Mouse (Mus musculus): ENCODE data around the gene Dmp1. TPM values are rescaled to one million over a fixed set of nuclear protein-coding genes. Genes with fewer than 3 reads are reported as not detected.

Dmp1 gene
- total RNA-seq (2021): not detected in 2 replicates
- long read RNA-seq, experiment 1: 0 reads
- long read RNA-seq, experiment 2: 0 reads

DNA sequence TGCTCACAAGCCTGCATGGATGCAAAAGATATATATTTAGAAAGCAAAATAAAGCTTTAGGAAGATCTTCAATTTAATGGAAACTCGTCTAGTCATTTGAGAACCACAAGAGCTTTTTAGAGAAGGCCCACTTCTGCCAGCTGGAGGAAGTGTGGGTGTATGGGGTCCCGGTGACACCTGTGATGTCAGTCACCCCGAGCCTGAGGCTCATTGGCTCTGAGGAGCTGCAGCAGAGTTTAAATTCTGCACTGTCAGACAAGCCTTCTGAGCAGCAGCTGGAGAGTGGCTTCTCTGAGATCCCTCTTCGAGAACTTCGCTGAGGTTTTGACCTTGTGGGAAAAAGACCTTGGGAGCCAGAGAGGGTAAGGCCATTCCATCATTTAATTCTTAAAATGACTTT is at the start of gene Dmp1:
Dmp1 (plus strand) TSS at position 263 of the 400 bp plus-strand sequence.
- DNase-seq: no peak

DNA sequence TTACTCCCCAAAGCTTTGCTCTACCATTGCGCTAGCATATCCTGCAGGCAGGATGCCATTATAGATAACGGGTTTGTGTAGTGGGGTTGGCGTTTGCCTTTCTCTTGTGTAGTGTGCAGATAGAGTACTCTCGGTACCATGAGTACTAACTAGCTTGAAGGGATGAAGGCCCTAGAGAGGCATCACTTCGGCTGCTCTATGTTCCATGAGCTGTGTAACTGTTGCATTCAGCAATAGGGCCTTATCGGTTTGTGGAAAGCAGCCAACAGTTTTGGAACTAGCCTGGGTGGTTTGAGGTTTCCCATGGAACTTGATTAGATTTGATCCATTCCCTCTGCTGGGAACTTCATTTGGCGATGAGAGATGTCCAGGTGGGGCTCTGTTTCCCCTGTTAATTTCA is 44.7 kb upstream of the Dmp1 start:
- no peak for DNase-seq

DNA sequence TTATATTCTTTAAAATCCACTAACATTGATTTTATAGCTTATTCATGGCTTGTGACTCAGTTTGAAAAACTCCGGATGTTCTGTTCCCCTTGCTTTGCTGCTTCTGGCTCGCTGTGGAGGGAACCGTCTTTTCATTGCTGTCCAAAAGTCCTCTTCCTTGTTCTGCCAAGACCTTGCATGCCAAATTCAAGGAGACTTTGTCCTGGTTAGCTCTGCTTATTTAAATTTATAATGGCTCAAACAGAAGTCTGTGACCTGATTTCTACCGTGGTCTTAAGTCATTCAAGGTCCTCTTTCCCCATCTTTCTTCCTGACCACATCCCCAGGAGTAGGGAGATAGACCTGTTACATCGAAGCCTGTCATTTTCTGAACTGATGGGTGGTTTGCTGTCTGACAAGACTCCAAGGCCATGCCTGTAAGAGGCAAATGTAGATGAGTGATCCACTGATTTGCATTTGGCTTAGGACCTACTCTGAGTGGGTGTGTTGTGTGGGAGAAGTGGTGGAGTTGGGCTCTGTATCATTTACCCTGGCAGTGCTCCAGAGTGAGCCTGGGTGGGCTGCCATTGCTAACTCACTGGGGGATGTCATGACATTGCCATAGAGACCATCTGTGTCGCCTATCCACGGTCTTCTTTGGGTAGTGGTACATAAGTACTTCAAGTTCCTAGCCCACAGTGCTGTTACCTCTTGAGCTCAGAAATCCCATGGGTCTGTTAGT is 43.9 kb upstream of the Dmp1 start:
- DNase-seq: peak; percentile 62

DNA sequence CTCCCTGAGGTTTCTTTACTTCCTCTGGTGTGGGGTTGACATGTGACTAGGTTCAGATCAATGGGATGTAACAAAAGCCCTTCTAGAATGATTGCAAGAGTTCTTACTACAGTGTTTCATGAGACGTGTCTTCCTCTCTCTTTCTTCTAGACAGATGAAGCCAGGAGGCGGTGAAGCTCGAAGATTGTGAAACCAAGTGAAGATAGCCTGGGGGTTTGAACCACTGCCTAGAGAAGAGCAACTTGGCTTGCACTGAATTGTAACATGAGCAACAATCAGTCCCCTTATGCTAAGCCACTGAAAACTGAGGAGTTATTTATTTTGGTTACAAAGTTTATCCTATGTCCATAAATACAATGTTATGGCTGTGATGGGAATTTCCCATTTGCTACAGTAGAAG is 41.8 kb upstream of the Dmp1 start:
- DNase-seq: no peak

DNA sequence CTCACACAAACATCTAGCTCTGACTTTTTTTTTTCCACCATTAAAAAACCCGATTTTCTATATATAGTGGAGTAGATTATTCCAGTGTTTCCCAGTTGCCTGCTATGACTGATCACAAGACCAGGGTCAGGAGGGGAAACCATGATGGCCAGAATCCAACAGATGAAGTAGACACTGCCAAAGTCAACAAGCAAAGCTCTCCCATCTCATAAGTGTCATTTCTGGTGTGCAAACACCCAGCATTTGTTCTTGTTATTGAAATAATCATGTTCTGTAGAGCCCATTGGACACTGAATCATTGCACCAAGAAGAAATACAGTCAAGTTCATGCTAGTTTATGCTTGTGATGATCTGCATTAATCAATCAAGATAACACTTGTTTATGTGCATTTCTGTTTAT is 41.0 kb upstream of the Dmp1 start:
- DNase-seq: peak; percentile 30

DNA sequence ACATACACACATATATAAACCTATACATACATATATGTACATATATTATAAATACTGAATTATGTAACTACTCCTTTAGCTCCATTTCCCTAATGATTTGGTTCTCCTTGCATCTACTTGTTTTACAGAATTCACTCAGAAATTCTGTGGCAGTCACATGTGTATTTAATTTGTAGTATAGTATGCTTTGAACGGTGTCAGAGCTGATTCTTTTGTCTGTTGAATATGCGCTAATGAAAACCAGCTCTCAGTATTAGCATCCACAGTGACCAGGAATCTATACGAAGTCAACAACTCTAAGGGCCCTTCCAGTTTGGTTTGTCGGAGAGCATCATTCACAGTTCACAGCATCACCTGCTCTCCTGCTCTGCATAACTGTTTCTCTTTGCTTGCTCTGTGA is 38.9 kb upstream of the Dmp1 start:
- DNase-seq: no peak

DNA sequence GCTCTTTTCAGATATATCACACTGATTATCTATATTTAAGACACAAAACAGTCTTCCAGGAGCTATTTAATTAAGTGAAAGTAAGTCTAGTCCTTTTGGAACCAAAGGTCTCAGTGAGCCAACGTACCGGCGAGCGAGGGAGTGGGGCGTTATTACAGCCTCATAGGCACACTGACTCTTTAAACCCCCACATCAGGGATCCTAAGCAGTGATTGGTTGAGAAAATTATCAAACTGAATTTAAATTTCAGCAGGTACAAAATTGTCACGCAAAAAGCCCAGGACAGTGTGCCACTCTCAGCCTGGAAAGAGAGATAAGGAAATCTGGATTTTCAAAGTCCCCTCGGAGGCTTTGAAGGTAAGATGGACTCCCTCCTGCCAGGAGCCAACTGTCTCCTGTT is 32.0 kb upstream of the Dmp1 start, which contains the start of gene Dspp:
Dspp (plus strand) TSS at position 301 of the 400 bp plus-strand sequence.
- no peak for DNase-seq

DNA sequence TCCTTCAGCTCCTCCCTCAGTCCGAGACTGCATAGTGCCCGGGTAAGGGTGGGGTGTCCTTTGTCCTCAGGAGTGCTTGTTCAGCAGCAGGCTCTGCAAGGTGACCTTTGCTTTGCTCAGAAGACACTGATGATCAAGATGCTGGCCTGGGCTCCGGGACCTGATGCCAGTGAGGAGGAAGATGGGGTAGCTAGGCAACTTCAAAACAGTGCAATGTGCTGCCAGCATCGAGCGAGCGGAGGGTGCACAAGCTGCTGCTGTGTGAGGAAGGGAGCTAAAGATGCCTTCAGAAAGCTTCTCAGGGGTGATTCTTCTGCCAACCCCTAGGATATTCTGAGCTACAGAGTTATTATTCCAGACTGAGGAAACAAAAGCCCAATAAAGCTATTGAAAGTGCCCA is 29.3 kb upstream of the Dmp1 start:
- DNase-seq: no peak

DNA sequence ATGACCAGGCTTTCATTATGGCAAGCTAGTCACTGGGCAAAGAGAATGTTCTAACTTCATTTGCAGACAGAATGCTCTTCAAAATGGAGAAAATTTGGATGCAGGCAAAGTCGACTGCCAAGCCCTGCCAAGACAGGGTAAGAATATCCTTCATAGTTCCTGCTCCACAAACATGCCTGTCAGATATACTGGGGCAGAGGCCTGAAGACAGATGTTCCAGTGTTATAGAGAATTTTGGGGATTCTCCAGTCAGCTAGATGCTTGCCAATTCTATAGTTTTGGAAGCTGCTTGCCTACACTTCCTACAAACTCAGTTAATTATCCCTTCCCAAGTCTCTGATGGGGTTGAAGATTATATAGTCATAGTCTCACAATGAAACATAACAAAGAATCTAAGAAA is 18.7 kb upstream of the Dmp1 start:
- DNase-seq: no peak

DNA sequence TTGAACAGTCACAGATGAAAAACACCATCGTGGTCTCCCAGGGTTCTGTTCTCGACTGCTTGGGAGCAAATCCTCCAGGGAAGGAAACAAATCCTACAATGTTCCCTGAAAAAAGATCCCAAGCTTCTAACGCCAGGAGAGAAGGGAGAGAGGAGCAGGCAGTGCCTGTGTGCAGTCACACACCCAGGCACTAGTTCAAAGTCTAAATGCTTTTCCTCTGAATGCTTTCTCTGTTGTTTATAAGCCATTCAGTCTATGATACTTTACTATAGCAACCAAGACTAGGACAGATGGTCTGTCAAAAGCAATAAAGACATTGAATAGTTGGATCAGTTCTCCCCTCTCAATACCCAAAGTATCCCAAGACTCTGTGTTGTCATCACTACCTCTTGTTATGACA is 15.1 kb upstream of the Dmp1 start:
- no peak for DNase-seq

DNA sequence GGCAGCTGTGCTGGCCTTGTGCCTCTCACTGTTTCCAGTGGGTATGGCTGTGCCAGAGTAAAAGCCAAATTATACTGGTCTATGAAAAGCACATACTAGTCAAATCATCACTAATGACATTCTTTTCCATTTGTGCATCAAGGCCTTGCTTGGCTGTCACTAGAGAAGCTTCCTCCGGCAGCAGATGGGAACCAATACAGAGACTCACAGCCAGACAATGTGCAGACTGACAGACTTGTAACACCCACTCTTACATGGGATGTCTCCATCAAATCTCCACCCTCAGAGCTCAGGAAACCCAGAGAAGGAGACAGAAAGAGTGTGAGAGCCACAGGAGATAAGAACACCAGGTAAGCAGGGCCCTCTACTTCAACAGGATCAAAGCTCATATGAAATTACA is 7.3 kb upstream of the Dmp1 start:
- no peak for DNase-seq

DNA sequence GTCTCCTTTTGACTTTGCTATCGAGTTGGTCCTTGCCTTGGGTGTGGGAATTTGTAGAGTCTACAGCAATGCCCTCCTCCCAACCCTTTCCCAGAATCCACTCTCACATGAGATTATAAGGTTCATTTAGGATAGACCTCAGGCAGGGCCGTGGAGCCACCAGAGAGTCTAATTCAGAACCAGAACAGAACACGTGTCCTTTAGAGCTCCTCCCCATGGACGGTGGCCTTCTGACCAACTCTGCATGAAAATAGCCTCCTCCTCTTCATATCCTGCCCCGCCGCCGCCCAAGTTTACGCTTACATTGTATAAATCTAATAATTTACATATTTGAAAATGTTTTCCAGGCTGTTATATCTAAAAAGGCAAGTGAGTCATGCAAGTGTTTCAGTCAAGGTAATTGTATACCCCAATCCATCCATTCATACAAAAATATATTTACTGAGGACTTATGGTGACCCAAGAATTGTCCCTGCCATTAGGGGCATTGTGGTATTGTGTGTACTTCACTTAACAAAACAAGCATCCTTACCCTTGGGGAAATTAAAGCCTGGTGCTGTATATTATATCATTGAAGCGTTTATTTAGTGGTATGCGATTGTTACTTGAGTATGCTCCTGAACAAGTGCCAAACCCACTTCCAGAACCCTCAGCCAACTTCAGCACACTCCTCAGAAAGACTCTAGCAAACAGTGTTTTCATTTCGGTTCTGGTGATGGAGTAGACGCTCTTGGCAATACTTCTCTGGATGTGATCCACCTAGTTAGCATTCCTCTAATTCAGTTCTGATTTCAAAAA is 1.1 kb upstream of the Dmp1 start:
- no peak for DNase-seq

DNA sequence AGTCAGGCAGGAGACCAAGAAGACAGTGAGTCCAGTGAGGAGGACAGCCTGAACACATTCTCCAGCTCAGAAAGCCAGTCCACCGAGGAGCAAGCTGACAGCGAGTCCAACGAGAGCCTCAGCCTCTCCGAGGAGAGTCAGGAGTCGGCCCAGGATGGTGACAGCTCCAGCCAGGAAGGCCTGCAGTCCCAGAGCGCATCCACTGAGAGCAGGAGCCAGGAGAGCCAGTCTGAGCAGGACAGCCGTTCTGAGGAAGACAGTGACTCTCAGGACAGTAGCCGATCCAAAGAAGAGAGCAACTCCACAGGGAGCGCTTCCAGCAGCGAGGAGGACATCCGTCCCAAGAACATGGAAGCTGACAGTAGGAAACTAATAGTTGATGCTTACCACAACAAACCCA is 10.1 kb downstream of the Dmp1 start:
- DNase-seq: no peak

DNA sequence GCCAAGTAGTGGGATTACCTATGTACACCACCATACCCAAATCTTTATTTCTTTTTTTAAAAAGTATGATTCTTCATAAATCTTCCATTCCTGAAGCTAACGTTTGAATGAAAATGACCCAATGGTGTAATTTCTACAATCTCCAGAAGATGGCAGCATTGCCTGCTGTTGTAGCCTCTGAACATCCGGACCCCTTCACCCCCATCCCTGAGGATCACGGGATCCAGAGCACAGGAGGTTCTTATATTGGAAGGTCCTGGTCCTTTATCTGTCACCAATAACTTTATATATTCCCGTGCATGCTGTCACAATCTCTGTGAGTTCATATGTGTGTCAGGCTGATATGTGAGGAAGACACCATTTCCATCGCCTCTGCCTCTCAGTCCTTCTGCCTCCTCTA is 16.5 kb downstream of the Dmp1 start:
- DNase-seq: peak; percentile 41

DNA sequence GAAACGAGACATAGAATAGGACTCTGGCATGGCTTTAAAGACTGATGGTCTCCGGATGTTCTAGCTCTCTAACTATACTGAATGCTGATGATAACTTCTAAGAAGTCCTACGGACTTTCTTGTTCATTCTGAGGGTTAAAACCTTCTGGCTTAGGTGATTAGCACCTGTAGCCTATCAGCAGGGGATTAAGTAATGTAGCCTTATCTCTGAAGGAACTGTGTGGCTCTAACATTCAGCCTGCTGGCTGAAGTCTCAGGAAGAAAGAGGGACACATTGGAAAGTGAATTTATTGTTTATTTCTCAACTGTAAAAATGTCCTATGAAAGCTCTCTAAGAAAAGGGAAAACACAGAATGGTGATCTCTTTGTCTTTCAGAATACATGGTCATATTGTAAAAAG is 21.9 kb downstream of the Dmp1 start:
- DNase-seq: no peak

DNA sequence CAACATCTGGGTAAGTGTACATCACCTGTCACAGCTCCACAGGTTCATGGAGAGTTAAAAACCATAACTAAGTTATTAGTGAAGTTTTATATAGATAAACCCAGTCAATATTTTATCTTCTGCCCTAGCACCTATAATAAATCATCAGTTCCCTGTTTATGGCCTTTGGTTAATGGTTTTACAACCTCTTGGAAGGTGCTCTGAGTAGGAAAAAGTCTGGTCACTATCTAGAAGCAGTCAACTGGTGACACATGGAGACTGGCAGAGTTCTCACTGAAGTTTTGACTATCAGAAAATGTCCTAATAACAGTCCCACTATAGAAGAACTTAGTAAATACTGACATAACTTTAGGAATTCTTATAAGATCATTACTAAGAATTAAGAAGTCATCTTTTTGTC is 22.3 kb downstream of the Dmp1 start:
- no peak for DNase-seq

DNA sequence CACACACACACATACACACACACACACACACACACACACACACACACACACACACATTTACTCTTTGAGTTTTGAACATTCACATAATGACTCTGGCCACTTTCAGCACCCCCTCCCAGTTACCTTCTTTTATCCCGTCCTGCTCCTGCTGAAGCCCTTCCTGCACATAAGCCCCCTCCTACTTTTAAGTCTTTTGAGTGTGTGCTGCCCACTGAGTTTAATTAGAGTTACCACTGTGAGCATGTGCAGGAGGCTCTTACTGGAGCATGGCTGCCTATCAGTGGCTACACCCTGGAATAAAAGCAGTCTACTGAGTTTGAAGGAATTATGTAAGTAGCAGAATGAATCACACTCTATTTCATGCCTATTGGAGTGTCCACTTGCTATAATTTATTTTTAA is 26.1 kb downstream of the Dmp1 start:
- DNase-seq: no peak

DNA sequence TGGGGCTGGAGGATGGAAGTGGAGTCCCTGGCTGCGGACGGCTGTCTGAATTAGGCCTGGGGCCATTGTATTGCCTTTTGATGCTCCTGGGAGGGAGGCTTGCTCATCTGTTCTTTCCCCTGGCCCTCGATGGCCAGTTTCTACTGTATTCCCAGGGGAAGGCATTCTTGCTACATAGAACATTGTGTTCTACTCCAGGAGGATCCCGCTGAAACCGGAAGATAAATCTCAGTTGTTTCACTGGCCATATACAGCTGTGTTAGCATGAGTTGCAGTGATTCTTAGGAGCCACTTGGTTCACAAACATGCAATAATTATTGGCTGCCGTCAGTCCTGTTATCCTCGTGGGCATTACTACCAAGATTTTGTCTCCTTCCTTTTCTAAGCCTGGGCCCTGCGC is 34.3 kb downstream of the Dmp1 start:
- peak; percentile 17 for DNase-seq

DNA sequence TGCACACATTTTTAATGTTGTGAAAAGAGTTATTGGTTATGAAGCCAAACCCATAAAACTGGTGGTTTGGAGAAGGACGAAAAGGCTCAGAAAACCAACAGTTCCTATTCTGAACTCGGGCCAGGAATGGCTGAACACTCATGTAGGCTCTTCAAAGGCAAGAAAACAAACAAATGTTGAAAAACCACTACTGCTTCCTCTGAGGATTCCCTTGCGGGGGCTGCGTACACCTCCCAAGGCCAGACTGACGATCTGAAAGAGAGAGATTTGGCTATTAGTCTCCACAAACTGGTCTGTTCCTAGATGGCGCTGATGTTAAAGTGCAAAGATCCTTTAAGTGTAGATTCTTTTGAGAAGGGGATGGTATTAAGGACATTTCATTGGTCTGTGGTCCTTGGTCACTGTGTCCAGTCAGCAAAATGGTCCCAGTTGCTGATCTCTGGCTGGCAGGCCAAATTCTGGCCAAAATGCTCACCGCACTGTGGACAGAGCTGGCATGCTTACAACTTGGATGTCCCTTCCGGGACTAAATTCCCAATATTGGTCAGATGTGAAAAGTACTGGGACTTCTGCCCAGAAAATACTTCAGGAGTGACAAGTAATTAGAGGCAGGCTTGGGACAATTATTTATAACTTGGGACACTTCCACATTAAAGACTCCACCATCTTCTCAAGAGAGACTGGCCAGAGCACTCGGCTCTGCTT is 37.4 kb downstream of the Dmp1 start:
- DNase-seq: peak; percentile 62

DNA sequence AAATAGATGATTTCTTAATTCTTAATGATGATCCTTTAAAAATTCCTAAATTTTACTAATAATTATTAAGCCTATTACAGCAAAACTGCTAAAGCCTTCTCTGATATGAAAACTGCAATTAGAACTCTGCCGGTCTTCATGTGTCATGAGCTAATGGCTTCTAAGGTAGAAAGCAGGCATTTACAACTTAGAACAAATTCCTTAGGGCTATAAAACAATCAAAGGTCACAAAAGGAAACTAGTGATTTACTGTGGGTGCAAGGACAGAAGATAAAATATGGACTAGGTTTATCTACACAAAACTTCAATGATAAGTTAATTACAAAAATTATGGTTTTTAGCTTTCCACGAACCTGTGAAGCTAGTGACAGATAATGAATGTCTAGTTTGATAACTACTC is 41.8 kb downstream of the Dmp1 start:
- no peak for DNase-seq

DNA sequence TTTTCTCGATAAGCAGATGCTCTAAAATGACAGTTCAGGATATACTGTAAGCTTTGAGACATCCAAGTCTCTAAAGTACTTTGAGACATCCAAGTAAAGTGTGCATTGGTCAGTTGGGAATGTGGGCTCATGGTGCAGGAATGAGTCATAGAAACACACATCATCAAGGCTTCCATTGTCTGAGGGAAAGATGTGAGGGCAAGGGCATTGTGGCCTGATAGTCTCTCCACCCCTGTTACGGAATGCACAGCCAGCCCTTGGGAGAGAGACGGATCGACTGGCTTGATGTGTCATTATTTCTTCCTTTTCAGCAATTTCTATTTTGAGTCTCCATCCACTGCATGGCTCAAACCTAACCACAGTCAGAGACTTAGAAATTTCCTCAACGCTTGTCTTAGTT is 49.4 kb downstream of the Dmp1 start:
- DNase-seq: no peak

DNA sequence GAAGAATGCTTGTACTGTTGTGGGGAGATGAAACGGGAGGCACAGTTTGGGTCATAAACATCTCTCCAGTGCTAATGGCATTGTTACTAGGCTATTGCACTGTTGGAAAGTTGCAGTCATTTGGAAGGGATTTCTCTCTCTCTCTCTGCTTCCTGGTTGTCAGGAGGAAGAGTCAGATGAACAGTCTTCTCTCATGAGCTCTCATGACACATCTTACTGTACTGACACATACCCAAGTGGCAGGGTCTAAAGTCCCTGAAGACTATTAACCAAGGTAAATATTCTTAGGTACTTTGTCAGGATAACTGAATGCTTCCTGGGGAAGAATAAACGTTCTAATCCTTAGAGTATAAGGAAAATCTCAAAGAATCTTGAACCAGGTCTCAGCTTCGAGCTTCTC is 54.2 kb downstream of the Dmp1 start:
- no peak for DNase-seq

DNA sequence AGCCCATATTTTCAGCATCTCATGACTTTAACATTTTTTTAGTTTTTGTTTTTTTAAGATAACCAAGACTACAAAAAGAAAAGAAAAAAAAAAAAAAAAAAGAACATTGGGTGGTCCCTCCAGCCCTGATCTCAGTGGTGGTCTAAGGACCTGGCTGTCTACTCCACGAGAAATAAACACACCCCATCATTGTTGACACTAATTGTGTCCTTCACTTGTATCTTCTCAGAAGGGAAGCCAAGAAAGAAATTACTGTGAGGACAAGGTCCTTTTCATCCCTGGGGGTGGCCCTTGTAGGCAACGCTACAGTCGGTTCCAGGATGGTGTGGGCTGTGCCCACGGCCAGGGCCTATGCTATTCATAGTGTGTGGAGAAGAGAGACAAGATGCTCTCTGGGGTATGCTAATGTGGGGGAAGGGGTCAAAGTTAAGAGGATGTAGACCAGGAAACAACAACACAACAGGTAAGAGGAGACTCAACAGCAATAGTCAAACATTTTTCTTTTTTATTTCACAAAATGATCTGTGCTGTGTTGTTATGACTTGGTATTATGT is 59.6 kb downstream of the Dmp1 start:
- DNase-seq: no peak

Data from adrenal gland, postnatal 14 days (tissue).